Mouse (Mus musculus) adrenal gland, adult (tissue): ENCODE data around the gene A630076J17Rik.
A peak's percentile ranks its signal among the peaks of the same experiment; 100 is the strongest.

ENCODE experiments used
- DNase-seq, 2 experiments: peaks; one replicate each; pipeline ENCODE4 v3.0.0; 2022 to 2023; ENCODE audit warnings: low spot score in 1 of 2; ENCODE audit not compliant: inconsistent age in 2 of 2

The A630076J17Rik gene

GRCm38 (mm10) chr3:107275351-107275750, 44.9 kb downstream of the A630076J17Rik start:
- no peak for DNase-seq

- no peak for DNase-seq
Observed at GRCm38 (mm10) chr3:107275996-107276395, 45.6 kb downstream of the A630076J17Rik start.

- no peak for DNase-seq
Observed at GRCm38 (mm10) chr3:107276626-107277025, 46.2 kb downstream of the A630076J17Rik start.

- DNase-seq = peak; percentile 92 to 97
Observed at GRCm38 (mm10) chr3:107278479-107279269, 48.3 kb downstream of the A630076J17Rik start, which contains the start of gene Lamtor5. TSS of gene Lamtor5 (plus strand) at chr3:107278858.
